Mouse (Mus musculus) C2C12 (cell line): ENCODE data around the gene Cavin1. TPM values are rescaled to one million over a fixed set of nuclear protein-coding genes. Genes with fewer than 3 reads are reported as not detected.
A peak's percentile ranks its signal among the peaks of the same experiment; 100 is the strongest.

Source experiments
- H3K27me3 ChIP-seq: one replicate; pipeline ENCODE4 v1.6.1; 2011; ENCODE audit not compliant: control insufficient read depth, insufficient read depth, insufficient read length
- H3K36me3 ChIP-seq: one replicate; pipeline ENCODE4 v1.6.1; 2011; ENCODE audit not compliant: control insufficient read depth, insufficient read depth
- H3K4me3 ChIP-seq: one replicate; pipeline ENCODE4 v1.5.1; 2011; ENCODE audit warnings: mild to moderate bottlenecking, control low read depth; ENCODE audit not compliant: poor library complexity, insufficient read depth, severe bottlenecking
- H3K79me2 ChIP-seq: one replicate; pipeline ENCODE4 v1.6.1; 2011; ENCODE audit not compliant: control insufficient read depth, insufficient read depth
- H3K79me3 ChIP-seq: one replicate; pipeline ENCODE4 v1.6.1; 2011; ENCODE audit warnings: low read depth, control low read depth
- H3ac ChIP-seq: one replicate; pipeline ENCODE3; 2011; ENCODE audit warnings: low read depth; ENCODE audit not compliant: control insufficient read depth, insufficient read length
- CEBPB ChIP-seq: IDR thresholded peaks from one replicate; pipeline ENCODE4 v1.6.1; 2011; ENCODE audit warnings: low read depth, mild to moderate bottlenecking, control low read depth, moderate library complexity
- CTCF ChIP-seq: IDR thresholded peaks from one replicate; pipeline ENCODE4 v1.5.1; 2011; ENCODE audit not compliant: control insufficient read depth, insufficient read depth, insufficient read length
- FOSL1 ChIP-seq: IDR thresholded peaks from one replicate; pipeline ENCODE4 v1.8.0; 2011; ENCODE audit warnings: mild to moderate bottlenecking, low read length; ENCODE audit not compliant: poor library complexity, insufficient read depth, severe bottlenecking
- MAX ChIP-seq: IDR thresholded peaks from one replicate; pipeline ENCODE4 v1.6.1; 2011; ENCODE audit warnings: mild to moderate bottlenecking, control low read depth
- MYOD1 ChIP-seq: IDR thresholded peaks from one replicate; pipeline ENCODE4 v1.6.1; 2011; ENCODE audit warnings: low read depth; ENCODE audit not compliant: control insufficient read depth, insufficient read length
- MYOG ChIP-seq: IDR thresholded peaks from one replicate; pipeline ENCODE4 v1.6.1; 2011; ENCODE audit not compliant: control insufficient read depth, insufficient read length; ENCODE audit errors: extremely low read depth
- USF1 ChIP-seq: IDR thresholded peaks from one replicate; pipeline ENCODE4 v1.6.1; 2011; ENCODE audit warnings: low read depth, mild to moderate bottlenecking, control low read depth, moderate library complexity
- polyA plus RNA-seq: library from polyadenylated mRNA; unstranded; fragments of >200 nt; fragmentation: generic; extraction: Trizol; gene quantifications from one replicate; pipeline ENCODE4 v1.2.1, GENCODE M21; 2012; ENCODE audit warnings: missing spikeins

Gene Cavin1
- polyA plus RNA-seq, 1 experiment, result 418 TPM

GRCm38 (mm10) chr11:100942388-100942787 is 28.3 kb downstream of the Cavin1 start:
- H3K79me2 ChIP-seq, result peaks cover 18% of the 10 kb centered on the region
- H3K79me3 ChIP-seq, result peaks cover 1% of the 10 kb centered on the region
- H3K27me3 ChIP-seq, result no peaks in the 10 kb centered on the region
- no peaks in the 10 kb centered on the region for H3K36me3 ChIP-seq
- H3K4me3 ChIP-seq, result no peak overlapping the region
- TF ChIP-seq MYOD1 (no peak), CTCF (no peak), MYOG (no peak), CEBPB (no peak), USF1 (no peak), MAX (no peak), FOSL1 (no peak)
- no peak overlapping the region for H3ac ChIP-seq

- Histone ChIP-seq H3ac (peak within 1 kb of the TSS; percentile 85), H3K79me2 (peaks cover 44% of the 10 kb centered on the region), H3K27me3 (no peaks in the 10 kb centered on the region), H3K79me3 (peaks cover 9% of the 10 kb centered on the region), H3K36me3 (no peaks in the 10 kb centered on the region), H3K4me3 (peak within 1 kb of the TSS; percentile 94)
- TF ChIP-seq MAX, result peak; percentile 96
- TF ChIP-seq USF1, result peak; percentile 86
- no peak for TF ChIP-seq CTCF
Observed at GRCm38 (mm10) chr11:100939512-100940151, 31.1 kb downstream of the Cavin1 start, which contains the start of gene Stat3. Gene Stat3 (minus strand): TSS chr11:100939540.

- Histone ChIP-seq H3K36me3 (no peaks in the 10 kb centered on the region), H3K27me3 (no peaks in the 10 kb centered on the region), H3K79me3 (peaks cover 9% of the 10 kb centered on the region), H3ac (peak overlapping the region; percentile 85), H3K4me3 (peak overlapping the region; percentile 94), H3K79me2 (peaks cover 51% of the 10 kb centered on the region)
- TF ChIP-seq USF1, result no peak
- no peak for TF ChIP-seq MAX
- TF ChIP-seq FOSL1, result no peak
- no peak for TF ChIP-seq CEBPB
- TF ChIP-seq MYOD1, result no peak
- TF ChIP-seq MYOG, result no peak
- no peak for TF ChIP-seq CTCF
Observed at GRCm38 (mm10) chr11:100938711-100939511, 31.8 kb downstream of the Cavin1 start.

GRCm38 (mm10) chr11:100938112-100938511 is 32.6 kb downstream of the Cavin1 start:
- peaks cover 9% of the 10 kb centered on the region for H3K79me3 ChIP-seq
- no peak overlapping the region for H3ac ChIP-seq
- H3K36me3 ChIP-seq, result no peaks in the 10 kb centered on the region
- H3K79me2 ChIP-seq, result peaks cover 59% of the 10 kb centered on the region
- TF ChIP-seq CTCF (no peak), CEBPB (peak; percentile 51)
- no peaks in the 10 kb centered on the region for H3K27me3 ChIP-seq
- H3K4me3 ChIP-seq, result peak overlapping the region; percentile 94

- Histone ChIP-seq H3ac (no peak overlapping the region), H3K4me3 (no peak overlapping the region)
Observed at GRCm38 (mm10) chr11:100937295-100937694, 33.4 kb downstream of the Cavin1 start.

More at GRCm38 (mm10) chr11:100937295-100937694, 33.4 kb downstream of the Cavin1 start:
- H3K79me2 ChIP-seq, result peaks cover 61% of the 10 kb centered on the region
- no peak for TF ChIP-seq MAX
- TF ChIP-seq USF1, result no peak
- TF ChIP-seq CTCF, result no peak
- TF ChIP-seq MYOD1, result no peak
- no peak for TF ChIP-seq MYOG
- TF ChIP-seq CEBPB, result no peak
- TF ChIP-seq FOSL1, result no peak
- no peaks in the 10 kb centered on the region for H3K36me3 ChIP-seq
- peaks cover 9% of the 10 kb centered on the region for H3K79me3 ChIP-seq
- no peaks in the 10 kb centered on the region for H3K27me3 ChIP-seq
